Mouse (Mus musculus) intestine, embryonic 14.5 days (tissue): ENCODE data around the gene Eif2s2. TPM values are rescaled to one million over a fixed set of nuclear protein-coding genes. Genes with fewer than 3 reads are reported as not detected.

Experiments
- ATAC-seq: fragments of 200-750 bp; cut with Nextera tagmentation; replicated peaks from 2 replicates; pipeline ENCODE4 v1.8.0; 2017; ENCODE audit warnings: low read depth, moderate number of reproducible peaks, moderate TSS enrichment, moderate library complexity; ENCODE audit not compliant: low FRiP score, low TSS enrichment
- DNase-seq: peaks from one replicate; pipeline ENCODE4 v3.0.0-alpha.2; 2018; ENCODE audit warnings: low spot score
- H3K27ac ChIP-seq: fragments of 300-500 bp; sonication (generic); 2 replicates; pipeline ENCODE4 v1.5.1; 2014; ENCODE audit warnings: low read depth, mild to moderate bottlenecking, control low read depth
- H3K27me3 ChIP-seq: fragments of 300-500 bp; sonication (generic); replicated peaks from 2 replicates; pipeline ENCODE4 v1.6.1; 2014; ENCODE audit warnings: low read length, control low read depth; ENCODE audit not compliant: control insufficient read depth, insufficient read depth
- H3K36me3 ChIP-seq: fragments of 300-500 bp; sonication (generic); 2 replicates; pipeline ENCODE4 v1.6.1; 2014; ENCODE audit warnings: low read length, control low read depth; ENCODE audit not compliant: control insufficient read depth, insufficient read depth
- H3K4me1 ChIP-seq: fragments of 300-500 bp; sonication (generic); replicated peaks from 2 replicates; pipeline ENCODE4 v1.6.1; 2014; ENCODE audit warnings: low read length, control low read depth, mixed read lengths; ENCODE audit not compliant: control insufficient read depth, insufficient read depth
- H3K4me2 ChIP-seq: fragments of 300-500 bp; sonication (generic); 2 replicates; pipeline ENCODE4 v1.6.1; 2014; ENCODE audit warnings: low read length
- H3K4me3 ChIP-seq: fragments of 300-500 bp; sonication (generic); 2 replicates; pipeline ENCODE4 v1.5.1; 2014; ENCODE audit warnings: low read depth, low read length, control low read depth, mixed read lengths
- H3K9ac ChIP-seq: fragments of 300-500 bp; sonication (generic); 2 replicates; pipeline ENCODE4 v1.6.1; 2014; ENCODE audit warnings: mild to moderate bottlenecking, low read length
- H3K9me3 ChIP-seq: fragments of 300-500 bp; sonication (generic); 2 replicates; pipeline ENCODE4 v1.6.1; 2016; ENCODE audit warnings: low read length, control low read depth; ENCODE audit not compliant: control insufficient read depth
- WGBS: fragments of 180-500 bp; shearing (Covaris S2); extraction: QIAGEN DNeasy Blood & Tissue Kit; methylation state at CpG from one replicate; pipeline ENCODE4 v1.1.7; 2014; 5-methylcytosine and 5-hydroxymethylcytosine counted together
- polyA plus RNA-seq: library from polyadenylated mRNA; unstranded; fragments of >200 nt; fragmentation: Nextera tagmentation; extraction: Ambion mirVana; gene quantifications from 2 replicates; pipeline ENCODE4 v1.2.1, GENCODE M21; 2014

Eif2s2 gene
- polyA plus RNA-seq, 1 experiment from 2014 or later: 107 TPM

DNA sequence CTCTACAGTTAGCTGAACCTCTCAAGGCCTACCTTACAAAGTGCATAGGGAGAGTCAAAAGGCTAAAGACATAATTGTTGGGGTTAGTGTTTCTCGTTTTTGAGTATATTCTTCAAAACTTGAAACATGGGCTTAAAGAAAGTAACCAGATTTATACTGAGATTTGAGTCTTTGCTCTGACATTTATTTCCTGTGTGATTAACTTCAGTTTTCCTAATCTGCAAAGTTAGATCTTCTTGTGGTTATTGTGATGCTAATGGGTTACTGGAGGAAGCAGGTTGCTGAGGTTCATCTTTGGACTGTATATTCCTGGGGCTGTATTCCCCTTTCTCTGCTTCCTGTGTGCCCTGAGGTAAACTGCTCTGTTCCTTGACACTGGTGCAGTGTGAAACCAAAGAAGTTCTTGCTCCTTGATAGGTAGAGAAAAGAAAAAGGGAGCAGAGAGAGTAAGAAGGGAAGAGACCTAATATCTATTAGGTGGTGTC lies 66.6 kb downstream of the Eif2s2 start:
- no peak overlapping the region for H3K9ac ChIP-seq
- ATAC-seq (no peak), DNase-seq (no peak)
- WGBS: 78% methylated on average over 1 of the region's 1 CpGs
- H3K27me3 ChIP-seq: no peaks in the 10 kb centered on the region
- no peaks in the 10 kb centered on the region for H3K9me3 ChIP-seq
- no peak overlapping the region for H3K4me2 ChIP-seq
- H3K27ac ChIP-seq: no peak overlapping the region
- H3K36me3 ChIP-seq: peaks cover 5% of the 10 kb centered on the region; the same call in 1 of the 2 replicates
- no peak overlapping the region for H3K4me3 ChIP-seq
- H3K4me1 ChIP-seq: no peaks in the 10 kb centered on the region

Other genes with a start within 250 kb of the Eif2s2 start
- gene Chmp4b, start 241.2 kb downstream of the Eif2s2 start, polyA plus RNA-seq: 15.5 and 15.8 TPM in 2 replicates
- not detected in 2 replicates for gene Gm14214, start 122.9 kb downstream of the Eif2s2 start, polyA plus RNA-seq
- 66.4 and 73.2 TPM in 2 replicates for gene Raly, start 101.8 kb downstream of the Eif2s2 start, polyA plus RNA-seq
- 0.93 and 1.5 TPM in 2 replicates for gene a, start 101.5 kb downstream of the Eif2s2 start, polyA plus RNA-seq
- 3.4 and 5.7 TPM in 2 replicates for gene Gm14226, start 125.3 kb upstream of the Eif2s2 start, polyA plus RNA-seq
- 136 and 137 TPM in 2 replicates for gene Ahcy, start 181.6 kb upstream of the Eif2s2 start, polyA plus RNA-seq
- 44.2 and 56.1 TPM in 2 replicates for gene Itch, start 240.6 kb upstream of the Eif2s2 start, polyA plus RNA-seq